Mouse (Mus musculus) megakaryocyte, embryonic 14.5 days (primary cell): ENCODE results near the gene Bcl2l10. TPM values are rescaled to one million over a fixed set of nuclear protein-coding genes. Genes with fewer than 3 reads are reported as not detected.

Experiments
- H3K27me3 ChIP-seq: replicated peaks from 2 replicates; pipeline ENCODE3; 2012; ENCODE audit warnings: inconsistent platforms
- H3K36me3 ChIP-seq: replicated peaks from 2 replicates; pipeline ENCODE3; 2012; ENCODE audit warnings: low read length, inconsistent platforms, mixed read lengths
- H3K4me1 ChIP-seq: 2 replicates; pipeline ENCODE4 v1.6.1; 2012; ENCODE audit warnings: inconsistent platforms
- H3K4me3 ChIP-seq: replicated peaks from 2 replicates; pipeline ENCODE3; 2012; ENCODE audit warnings: moderate library complexity, mild to moderate bottlenecking, inconsistent platforms
- H3K9me3 ChIP-seq: 2 replicates; pipeline ENCODE4 v1.6.1; 2012; ENCODE audit warnings: inconsistent platforms
- FLI1 ChIP-seq: IDR thresholded peaks from 2 replicates; pipeline ENCODE4 v1.6.1; 2012; ENCODE audit warnings: low read length, inconsistent platforms, mixed read lengths
- GATA1 ChIP-seq: IDR thresholded peaks from 3 replicates; pipeline ENCODE4 v1.6.1; 2012; ENCODE audit warnings: mixed read lengths, low read length, inconsistent platforms, borderline replicate concordance
- polyA plus RNA-seq: library from polyadenylated mRNA; stranded (reverse); fragments of >175 nt; gene quantifications from 2 replicates; pipeline ENCODE4 v1.2.3, GENCODE M21; 2012; ENCODE audit warnings: low replicate concordance; ENCODE audit not compliant: insufficient read depth

Bcl2l10 gene
- polyA plus RNA-seq, 1 experiment, result not detected

DNA sequence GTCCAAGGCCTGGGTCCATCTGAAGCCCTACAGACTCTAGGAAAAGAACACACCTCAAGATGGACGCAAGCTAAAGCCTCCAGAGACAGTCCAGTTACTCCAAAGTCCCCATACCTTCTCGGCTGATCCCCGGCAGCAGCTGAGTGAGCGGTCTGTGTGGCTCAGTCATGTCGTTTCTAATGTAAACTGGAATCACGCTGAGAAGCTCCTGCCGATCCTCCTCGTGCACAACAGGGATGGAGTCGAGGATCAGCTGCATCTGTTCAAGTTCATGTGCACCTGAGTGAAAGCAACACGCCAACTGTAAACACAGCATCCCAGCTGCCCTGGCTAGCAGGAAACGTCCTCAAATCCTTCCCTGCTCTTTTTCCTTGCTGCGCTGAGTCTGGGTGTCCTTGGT lies 45.7 kb downstream of the Bcl2l10 start:
- H3K9me3 ChIP-seq, result peaks cover 6% of the 10 kb centered on the region
- H3K36me3 ChIP-seq, result peaks cover 99% of the 10 kb centered on the region
- H3K4me3 ChIP-seq, result no peak overlapping the region
- no peaks in the 10 kb centered on the region for H3K27me3 ChIP-seq
- peaks cover 52% of the 10 kb centered on the region for H3K4me1 ChIP-seq
- no peak for TF ChIP-seq FLI1
- TF ChIP-seq GATA1, result no peak

DNA sequence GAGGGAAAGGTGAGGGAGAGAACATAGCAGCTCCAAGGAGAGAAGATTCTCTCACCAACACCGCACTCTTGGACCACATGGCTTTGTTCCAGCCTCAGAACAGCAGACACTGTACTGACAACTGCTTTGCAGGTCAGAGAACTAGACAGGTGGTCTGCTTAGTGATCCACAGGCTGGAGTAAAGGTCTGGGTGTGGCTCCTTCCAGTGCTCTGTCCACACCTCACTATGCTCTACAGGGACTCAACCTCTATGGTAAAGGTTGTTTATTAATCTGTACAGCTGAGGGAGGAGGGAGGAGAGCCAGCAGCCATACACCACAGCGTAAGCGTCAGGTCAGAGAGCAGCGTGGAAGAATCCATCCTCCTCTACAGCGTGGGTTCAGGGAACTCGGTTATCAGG lies 48.4 kb downstream of the Bcl2l10 start:
- H3K36me3 ChIP-seq, result peaks cover 96% of the 10 kb centered on the region
- no peak for TF ChIP-seq GATA1

GRCm38 (mm10) chr9:75399069-75399468 lies 51.5 kb downstream of the Bcl2l10 start:
- Histone ChIP-seq H3K27me3 (no peaks in the 10 kb centered on the region), H3K4me3 (no peak overlapping the region), H3K4me1 (peaks cover 85% of the 10 kb centered on the region), H3K36me3 (peaks cover 91% of the 10 kb centered on the region), H3K9me3 (peaks cover 3% of the 10 kb centered on the region)
- TF ChIP-seq GATA1 (no peak), FLI1 (no peak)

More for the DNA sequence above, 48.4 kb downstream of the Bcl2l10 start:
- Histone ChIP-seq H3K4me3 (peak overlapping the region; percentile 65), H3K4me1 (peaks cover 67% of the 10 kb centered on the region), H3K27me3 (no peaks in the 10 kb centered on the region), H3K9me3 (peaks cover 3% of the 10 kb centered on the region)

DNA sequence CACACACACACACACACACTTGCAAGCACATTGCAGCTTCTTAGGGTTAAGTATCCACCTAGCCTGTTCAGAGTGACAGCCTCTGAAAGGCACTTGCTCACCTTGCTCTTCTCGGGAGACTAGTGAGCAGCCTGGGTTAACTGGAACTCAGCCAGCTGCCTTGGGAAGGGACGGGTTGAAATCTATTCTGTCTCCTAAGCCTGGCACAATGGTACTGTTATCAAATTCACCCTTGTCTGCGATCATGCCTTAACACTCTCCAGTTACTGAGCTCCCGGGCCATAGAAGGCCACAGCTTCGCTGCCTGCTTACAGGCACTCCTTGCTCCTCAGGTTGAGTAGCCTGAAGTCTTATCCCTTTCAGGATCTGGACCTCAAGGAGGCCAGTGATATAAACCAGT lies 53.1 kb downstream of the Bcl2l10 start:
- peaks cover 3% of the 10 kb centered on the region for H3K9me3 ChIP-seq
- no peak for TF ChIP-seq FLI1
- H3K27me3 ChIP-seq, result no peaks in the 10 kb centered on the region
- peaks cover 88% of the 10 kb centered on the region for H3K36me3 ChIP-seq
- H3K4me1 ChIP-seq, result peaks cover 87% of the 10 kb centered on the region
- H3K4me3 ChIP-seq, result peak overlapping the region; percentile 89

Other genes with a start within 250 kb of the Bcl2l10 start
- gene Myo5c, start 115.7 kb upstream of the Bcl2l10 start, polyA plus RNA-seq, result 0.27 TPM in 1 of 2 replicates, not detected in the other
- 6.7 and 7.5 TPM in 2 replicates for gene Gnb5, start 41.5 kb upstream of the Bcl2l10 start, polyA plus RNA-seq
- gene Mapk6, start 62.2 kb downstream of the Bcl2l10 start, polyA plus RNA-seq, result 31.3 and 53.1 TPM in 2 replicates
- 3.6 and 17.0 TPM in 2 replicates for gene Leo1, start 93.8 kb downstream of the Bcl2l10 start, polyA plus RNA-seq
- gene Tmod3, start 211.9 kb downstream of the Bcl2l10 start, polyA plus RNA-seq, result 3.0 and 11.0 TPM in 2 replicates